Comparison of ENCODE assay signal across 8 mouse cellular contexts in the genomic region with DNA sequence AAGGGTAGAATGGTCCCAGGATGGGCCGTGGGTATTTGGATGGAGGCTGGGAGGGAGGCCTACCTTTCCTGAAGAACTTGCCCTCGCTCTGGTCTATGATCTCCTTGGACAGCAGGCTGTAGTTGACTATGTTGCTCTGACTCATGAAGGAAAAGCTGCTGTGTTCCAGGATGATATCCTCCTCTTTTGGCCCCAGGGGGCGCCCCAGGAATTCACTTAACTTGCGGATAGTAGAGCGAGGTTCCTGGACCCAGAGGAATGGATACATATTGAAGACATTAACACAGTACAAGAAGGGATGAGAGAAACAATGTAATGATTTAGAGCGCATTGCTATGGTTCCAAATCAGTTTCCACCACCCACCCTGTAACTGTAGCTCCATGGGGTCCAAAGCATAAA. TPM values are rescaled to one million over a fixed set of nuclear protein-coding genes. Genes with fewer than 3 reads are reported as not detected.
DNase-seq lines count a peak whose midpoint lies in the region; ATAC-seq lines count a peak whose summit lies in the region.

No protein-coding gene starts in this region.

- DNase-seq in CD4-positive, CD25-positive, alpha-beta regulatory T cell, adult 2 months (ENCODE audit: low read depth, low spot score): peak; percentile 63
- peak; percentile 60 for DNase-seq in urinary bladder, postnatal 14 days (ENCODE audit: low spot score)
- DNase-seq in urinary bladder, postnatal 10 days (ENCODE audit: low spot score): no peak
- DNase-seq in induced T-regulatory cell, adult 2 months (ENCODE audit: low read depth): peak; percentile 62
- peak; percentile 39 for DNase-seq in retina, embryonic 14.5 days (ENCODE audit: low spot score)
- DNase-seq in right cerebral cortex, adult 2 months (ENCODE audit: low spot score in 2 of 2): no peak
- no peak for DNase-seq in cerebellum, adult 18-20 months

- no peak for ATAC-seq in CD4-positive, CD25-positive, alpha-beta regulatory T cell, adult 4 months

RNA-seq across cellular contexts. Expression of a gene that starts 12.8 kb away (rescaled TPM):
- polyA plus RNA-seq in CD4-positive, CD25-positive, alpha-beta regulatory T cell, adult 4 months (2017; shearing (Covaris generic)): under 1 TPM in 1 of 2 experiments, not detected in 1; 0.42 TPM

RNA-seq across cellular contexts. Expression of a gene that starts 28.1 kb away (rescaled TPM):
- 1 to 10 TPM; 1.0 to 2.7 TPM for polyA plus RNA-seq in CD4-positive, CD25-positive, alpha-beta regulatory T cell, adult 4 months (2017; shearing (Covaris generic))

RNA-seq across cellular contexts. Expression of a gene that starts 40.8 kb away (rescaled TPM):
- polyA plus RNA-seq in CD4-positive, CD25-positive, alpha-beta regulatory T cell, adult 4 months (2017; shearing (Covaris generic)): not detected

RNA-seq across cellular contexts. Expression of a gene that starts 43.1 kb away (rescaled TPM):
- polyA plus RNA-seq in CD4-positive, CD25-positive, alpha-beta regulatory T cell, adult 4 months (2017; shearing (Covaris generic)): 1,000 to 10,000 TPM; 2,671 to 2,712 TPM

Comparison
In these comparisons a context has a peak if more than half of its experiments do, and no peak if none do; other contexts are left out.
1. DNase-seq: peak in CD4-positive, CD25-positive, alpha-beta regulatory T cell, adult 2 months (single experiment), urinary bladder, postnatal 14 days (single experiment), induced T-regulatory cell, adult 2 months (single experiment) and retina, embryonic 14.5 days (single experiment); none in urinary bladder, postnatal 10 days (single experiment), right cerebral cortex, adult 2 months (0 of 2) and cerebellum, adult 18-20 months (0 of 2).